Mouse (Mus musculus): ENCODE measurements at regions not wholly inside any gene's neighbourhood (a gene's known extent, or its start where the extent isn't known, plus 50 kb on each side); places are given as distances from the start of the nearest gene placed in this dataset.
"Not testable (repeated sequence)": the region's sequence is repeated elsewhere in the genome, so short reads cannot be mapped to it uniquely, and the experiment has no call there.

- DNase-seq (ENCODE audit: low spot score in 2 of 2): no peak
Measured at GRCm38 (mm10) chr8:126877039-126877365, 68.6 kb downstream of the Tomm20 start.

- no peak for DNase-seq (ENCODE audit: low spot score in 2 of 2)
Measured at GRCm38 (mm10) chr8:126876300-126877038, 69.2 kb downstream of the Tomm20 start.

DNA sequence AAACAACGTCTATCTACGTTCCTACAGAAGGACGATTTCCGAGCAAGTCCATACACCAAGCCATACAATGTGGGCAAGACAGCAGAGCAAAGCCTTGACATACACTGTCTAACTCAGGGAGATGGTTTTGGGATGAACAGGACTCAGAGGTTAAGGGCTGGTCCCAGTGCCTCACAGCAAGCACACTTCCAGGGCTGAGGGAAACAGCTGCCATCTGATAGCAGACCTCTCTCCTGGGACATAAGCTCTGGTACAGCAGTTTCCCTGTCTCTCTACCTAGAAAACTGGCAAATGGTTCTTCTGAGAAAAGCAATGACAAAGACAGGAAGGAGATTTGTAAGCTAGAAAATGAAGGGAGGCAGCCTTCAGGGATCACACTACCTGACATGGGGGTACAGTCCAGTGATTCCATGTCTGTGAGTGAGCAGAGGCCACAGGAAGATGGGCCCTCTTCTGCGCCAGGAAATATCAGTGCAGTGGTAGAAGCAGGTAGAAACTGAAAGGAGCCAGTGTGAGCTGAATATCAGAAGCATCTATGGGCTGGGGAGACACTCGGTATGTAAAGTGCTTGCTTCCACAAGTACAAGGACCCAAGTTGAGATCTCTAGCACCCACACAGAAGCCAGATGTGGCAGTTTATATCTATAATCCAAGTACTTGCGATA, 70.0 kb downstream of the Tomm20 start:
- no peak for DNase-seq (ENCODE audit: low spot score in 2 of 2)

- DNase-seq (ENCODE audit: low spot score in 2 of 2): no peak
Measured at GRCm38 (mm10) chr8:126874846-126875245, 70.8 kb downstream of the Tomm20 start.

- DNase-seq (ENCODE audit: low spot score in 2 of 2): no peak
Measured at GRCm38 (mm10) chr8:126874126-126874730, 71.4 kb downstream of the Tomm20 start.

DNA sequence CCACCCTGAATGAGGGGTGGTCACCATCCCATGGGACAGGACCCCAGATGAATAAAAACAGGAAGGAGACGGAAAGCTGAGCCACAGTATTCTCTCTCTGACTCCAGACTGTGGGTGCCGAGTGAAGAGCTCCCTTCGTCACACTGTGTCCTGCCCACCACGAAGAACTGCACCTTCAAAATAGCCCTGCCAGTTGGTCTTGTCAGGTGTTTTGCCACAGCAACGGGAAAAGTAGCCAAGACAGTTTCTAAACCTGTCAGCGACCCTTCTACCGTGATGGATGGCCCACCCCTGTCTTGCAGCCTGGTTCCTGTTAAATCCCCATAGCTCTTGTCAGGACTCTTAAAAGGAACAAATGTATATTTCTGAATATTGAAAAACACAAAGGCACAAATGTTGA, 72.3 kb downstream of the Tomm20 start:
- DNase-seq (ENCODE audit: low spot score in 2 of 2): no peak

GRCm38 (mm10) chr8:126872574-126872973, 73.1 kb downstream of the Tomm20 start:
- DNase-seq (ENCODE audit: low spot score in 2 of 2): no peak

DNA sequence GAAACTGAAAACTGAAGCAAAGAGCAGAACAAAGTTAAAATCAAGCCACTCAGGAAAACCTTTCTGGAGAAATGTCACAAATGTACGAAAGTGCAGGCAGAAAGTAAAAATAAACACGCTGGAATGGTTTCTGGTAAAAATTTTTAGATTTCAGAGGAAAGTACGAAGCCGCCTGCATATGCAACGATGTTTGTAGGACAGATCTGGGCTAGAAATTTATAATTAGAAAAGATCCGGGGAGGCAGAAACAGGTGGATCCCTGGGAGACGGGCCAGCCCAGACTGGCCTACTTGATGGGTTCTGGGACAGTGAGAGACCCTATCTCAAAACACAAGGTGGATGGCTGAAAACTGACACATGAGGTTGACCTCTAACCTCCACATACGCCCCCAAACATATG, 73.5 kb downstream of the Tomm20 start:
- no peak for DNase-seq (ENCODE audit: low spot score in 2 of 2)

- no peak for DNase-seq (ENCODE audit: low spot score in 2 of 2)
Measured at GRCm38 (mm10) chr8:126869464-126869850, 76.2 kb downstream of the Tomm20 start.

- no peak for DNase-seq (ENCODE audit: low spot score in 2 of 2)
Measured at GRCm38 (mm10) chr8:126868831-126869463, 76.7 kb downstream of the Tomm20 start.

DNA sequence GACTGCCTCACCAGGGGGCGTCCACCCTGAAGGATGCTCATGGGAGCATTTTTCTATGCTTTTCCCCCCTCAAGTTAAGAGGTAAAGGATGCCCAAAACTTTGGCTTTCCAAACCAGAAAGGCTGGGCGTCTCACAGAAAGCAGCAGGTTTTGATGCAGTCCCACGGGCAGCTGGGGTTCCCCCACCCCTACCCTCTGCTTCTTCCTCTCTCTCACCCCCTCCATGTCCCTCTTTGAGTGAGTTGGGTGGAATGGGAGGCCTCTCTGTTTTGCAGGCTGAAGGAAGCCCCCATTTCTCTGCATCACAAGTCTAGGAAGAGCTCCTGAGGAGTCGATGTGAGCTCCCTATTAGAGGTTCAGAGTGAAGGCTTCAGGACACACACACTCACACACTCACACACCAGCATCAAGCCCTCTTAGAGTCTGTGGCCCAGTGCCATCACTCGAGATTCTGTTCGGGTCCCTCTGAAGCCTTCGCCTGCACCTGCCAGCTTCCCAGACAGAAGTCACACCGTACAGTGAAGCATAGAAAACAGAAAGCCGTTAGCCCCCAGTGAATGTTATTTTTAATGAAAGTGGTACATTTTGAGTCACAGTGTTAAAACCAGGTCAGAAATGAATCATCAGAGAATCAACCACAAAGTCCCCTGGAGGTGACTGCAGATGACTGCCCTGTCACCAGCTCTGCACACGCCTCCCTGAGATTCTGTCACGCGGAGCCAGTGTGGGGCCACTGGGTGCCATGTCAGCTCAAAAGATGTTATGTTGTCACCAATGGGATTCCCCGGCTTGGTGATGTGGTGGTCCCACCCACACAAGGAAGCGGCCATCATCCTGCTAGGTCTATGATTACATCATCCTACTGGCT, 78.3 kb downstream of the Tomm20 start:
- DNase-seq (ENCODE audit: low spot score in 2 of 2): no peak

DNA sequence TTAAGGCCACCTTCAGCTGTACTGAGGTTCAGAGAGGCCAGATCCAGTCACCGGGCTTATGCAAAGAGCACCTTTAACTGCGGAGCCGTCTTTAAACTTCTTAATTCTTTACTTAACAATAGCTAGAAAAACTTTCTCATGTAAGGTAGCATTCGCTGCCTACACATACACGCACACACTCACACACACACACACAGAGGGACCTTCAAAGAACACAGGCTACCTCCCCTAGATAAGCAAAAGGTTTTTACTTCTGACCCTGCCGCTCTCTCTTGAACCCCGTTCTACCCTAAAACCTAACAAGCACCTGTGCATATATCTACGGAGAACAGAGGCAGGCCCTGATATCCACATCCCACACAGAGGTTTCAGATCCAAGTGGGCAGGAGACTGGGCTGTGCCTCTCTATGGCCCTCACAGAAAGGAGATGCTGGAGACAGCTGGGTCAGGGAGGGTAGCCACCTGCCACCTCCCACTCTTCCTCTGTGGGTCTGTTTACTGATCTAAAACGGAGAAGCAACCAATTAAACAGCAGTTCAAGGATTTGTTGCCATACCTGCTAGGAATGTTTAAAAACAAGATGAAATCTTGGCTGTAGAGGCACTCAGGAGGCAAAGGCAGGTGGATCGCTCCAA, 81.2 kb downstream of the Tomm20 start:
- DNase-seq (ENCODE audit: low spot score in 2 of 2): no peak

GRCm38 (mm10) chr8:126863661-126864060, 82.0 kb downstream of the Tomm20 start:
- not testable (repeated sequence) for DNase-seq (ENCODE audit: low spot score in 2 of 2)

DNA sequence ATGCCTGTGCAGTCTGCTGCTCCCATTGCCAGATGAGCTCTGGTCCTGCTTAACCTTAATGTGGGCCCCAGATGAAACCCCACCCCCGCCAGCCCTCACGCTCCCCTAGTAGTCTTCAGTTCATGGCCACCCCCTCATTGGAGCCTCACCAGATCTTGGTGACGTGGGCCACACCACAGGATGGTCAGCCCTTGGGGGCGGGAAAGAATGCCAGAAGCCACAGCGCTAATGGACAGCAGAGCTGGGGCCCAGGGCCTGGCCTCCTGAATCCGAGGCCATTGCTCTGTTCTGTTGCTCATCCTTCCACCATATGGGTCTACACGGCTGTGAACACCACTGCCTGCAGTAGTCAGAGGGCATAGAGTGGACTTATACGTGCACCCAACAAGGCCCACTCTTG, 83.9 kb downstream of the Tomm20 start:
- no peak for DNase-seq (ENCODE audit: low spot score in 2 of 2)

DNA sequence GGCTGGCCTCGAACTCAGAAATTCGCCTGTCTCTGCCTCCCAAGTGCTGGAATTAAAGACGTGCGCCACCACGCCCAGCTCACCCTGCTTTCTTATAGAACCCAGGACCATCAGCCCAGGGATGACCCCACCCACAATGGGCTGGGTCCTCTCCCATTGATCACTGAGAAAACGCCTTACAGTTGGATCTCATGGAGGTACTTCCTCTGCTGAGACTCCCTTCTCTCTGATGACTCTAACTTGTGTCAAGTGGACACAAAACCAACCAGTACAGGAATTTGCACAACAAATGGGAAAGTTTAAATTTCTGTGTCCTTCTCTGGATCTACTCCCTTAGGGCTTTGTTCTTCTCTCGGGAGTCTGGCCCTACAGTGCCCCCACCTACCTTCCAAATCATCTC, 85.0 kb downstream of the Tomm20 start:
- DNase-seq (ENCODE audit: low spot score in 2 of 2): no peak

DNA sequence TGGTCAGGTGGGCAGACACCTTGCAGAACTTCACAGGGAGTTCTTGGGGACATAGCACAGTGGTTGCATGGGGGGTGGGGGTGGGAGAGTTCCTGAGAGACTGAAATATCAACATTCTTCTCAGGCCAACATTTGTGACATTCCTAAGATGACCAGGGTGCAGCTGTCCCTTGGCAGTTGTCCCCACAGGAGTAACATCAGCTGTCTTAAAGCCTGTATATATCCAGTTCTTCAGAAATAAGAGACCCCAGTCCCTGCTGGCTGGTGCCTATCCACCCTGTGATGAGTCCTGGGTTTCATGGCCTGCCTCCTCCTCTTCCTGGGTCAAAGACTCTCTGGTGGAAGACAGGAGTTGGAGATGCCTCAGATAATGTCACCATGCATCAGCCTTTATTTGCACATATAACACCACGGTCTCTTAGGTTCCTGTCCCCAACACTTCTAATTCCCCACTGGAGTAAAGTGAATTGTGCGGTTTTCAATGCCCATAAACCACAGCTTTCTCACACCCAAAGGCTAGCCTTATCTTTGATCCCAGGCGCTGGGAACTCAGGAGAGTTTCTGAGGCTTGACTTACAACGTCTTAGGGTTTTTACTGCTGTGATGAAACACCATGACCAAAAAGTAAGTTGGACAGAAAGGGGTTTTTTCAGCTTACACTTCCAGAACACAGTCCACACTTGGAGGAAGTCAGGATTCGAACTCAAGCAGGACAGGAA, 85.8 kb downstream of the Tomm20 start:
- no peak for DNase-seq (ENCODE audit: low spot score in 2 of 2)

GRCm38 (mm10) chr8:126857307-126858203, 88.1 kb downstream of the Tomm20 start:
- no peak for DNase-seq (ENCODE audit: low spot score in 2 of 2)

DNA sequence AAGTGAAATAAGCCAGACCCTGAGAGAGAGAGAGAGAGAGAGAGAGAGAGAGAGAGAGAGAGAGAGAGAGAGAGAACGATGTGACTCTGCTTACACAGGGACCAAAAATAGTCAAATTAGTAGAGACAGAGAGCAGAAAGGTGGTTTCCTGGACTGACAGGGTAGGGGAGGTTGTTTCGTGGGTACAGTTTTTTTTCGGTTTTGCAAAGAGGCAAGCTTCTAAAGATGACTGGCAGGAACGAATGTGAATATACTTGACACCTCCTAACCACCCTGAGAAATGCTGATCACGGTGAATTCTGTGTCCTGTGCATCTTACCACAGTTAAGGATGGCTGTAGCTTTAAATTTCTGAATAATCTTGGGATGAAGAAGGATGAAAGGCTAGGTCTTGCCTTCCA, 89.7 kb downstream of the Tomm20 start:
- no peak for DNase-seq (ENCODE audit: low spot score in 2 of 2)

GRCm38 (mm10) chr8:126855056-126855609, 90.5 kb downstream of the Tomm20 start:
- DNase-seq (ENCODE audit: low spot score in 2 of 2): no peak

Data from adrenal gland, postnatal 4 days (tissue).